Mouse (Mus musculus) liver, adult 2 months (tissue): Measurements from ENCODE around the gene Gjb1. TPM values are rescaled to one million over a fixed set of nuclear protein-coding genes. Genes with fewer than 3 reads are reported as not detected.
A peak's percentile ranks its signal among the peaks of the same experiment; 100 is the strongest.

Source experiments
- DNase-seq: peaks from one replicate; pipeline ENCODE4 v3.0.0-alpha.2; 2011; ENCODE audit warnings: low read depth, low spot score; ENCODE audit errors: extremely low read depth
- H3K27ac ChIP-seq: fragments of 200-500 bp; replicated peaks from 2 replicates; pipeline ENCODE4 v1.5.1; 2012; ENCODE audit warnings: low read depth, mild to moderate bottlenecking, control low read depth, inconsistent platforms, low read length; ENCODE audit not compliant: insufficient read depth
- H3K27me3 ChIP-seq: fragments of 200-500 bp; 2 replicates; pipeline ENCODE4 v1.6.1; 2012; ENCODE audit warnings: mild to moderate bottlenecking, moderate library complexity, low read length, inconsistent platforms; ENCODE audit not compliant: control insufficient read depth, insufficient read depth
- H3K36me3 ChIP-seq: fragments of 200-500 bp; 2 replicates; pipeline ENCODE4 v1.6.1; 2012; ENCODE audit warnings: low read length, inconsistent platforms; ENCODE audit not compliant: control insufficient read depth, insufficient read depth
- H3K4me1 ChIP-seq: fragments of 200-500 bp; 2 replicates; pipeline ENCODE4 v1.6.1; 2011; ENCODE audit warnings: low read length; ENCODE audit not compliant: control insufficient read depth, insufficient read depth
- H3K4me3 ChIP-seq: fragments of 200-500 bp; 2 replicates; pipeline ENCODE4 v1.5.1; 2011; ENCODE audit warnings: low read depth, mild to moderate bottlenecking, control low read depth, low read length, moderate library complexity; ENCODE audit not compliant: insufficient read depth
- H3K79me2 ChIP-seq: fragments of 200-500 bp; 2 replicates; pipeline ENCODE4 v1.6.1; 2012; ENCODE audit warnings: inconsistent platforms, mild to moderate bottlenecking, low read length, moderate library complexity; ENCODE audit not compliant: control insufficient read depth, insufficient read depth
- H3K9ac ChIP-seq: fragments of 200-500 bp; 2 replicates; pipeline ENCODE4 v1.6.1; 2012; ENCODE audit warnings: low read depth, mild to moderate bottlenecking, control low read depth, inconsistent platforms, low read length
- CTCF ChIP-seq: fragments of 200-500 bp; IDR thresholded peaks from 2 replicates; pipeline ENCODE4 v1.5.1; 2011; ENCODE audit warnings: low read depth, low read length, control low read depth
- POLR2A ChIP-seq: fragments of 200-500 bp; IDR thresholded peaks from 2 replicates; pipeline ENCODE4 v1.6.1; 2011; ENCODE audit warnings: low read length, control low read depth; ENCODE audit not compliant: insufficient read depth; ENCODE audit errors: extremely low read depth
- WGBS: fragments of 180-500 bp; shearing (Covaris S2); methylation state at CpG from one replicate; pipeline ENCODE4 v1.1.7; 2018; 5-methylcytosine and 5-hydroxymethylcytosine counted together
- polyA plus RNA-seq: library from polyadenylated mRNA; depleted of rRNA; stranded (reverse); fragments of >200 nt; gene quantifications from 2 replicates; pipeline ENCODE4 v1.2.3, GENCODE M21; 2012
- total RNA-seq: library from RNA; depleted of rRNA; stranded (reverse); fragments of >200 nt; gene quantifications from 2 replicates; pipeline ENCODE4 v1.2.3, GENCODE M21; 2014

Gjb1 gene
- total and polyA plus RNA-seq, 2 experiments: 656 to 1,804 TPM

DNA sequence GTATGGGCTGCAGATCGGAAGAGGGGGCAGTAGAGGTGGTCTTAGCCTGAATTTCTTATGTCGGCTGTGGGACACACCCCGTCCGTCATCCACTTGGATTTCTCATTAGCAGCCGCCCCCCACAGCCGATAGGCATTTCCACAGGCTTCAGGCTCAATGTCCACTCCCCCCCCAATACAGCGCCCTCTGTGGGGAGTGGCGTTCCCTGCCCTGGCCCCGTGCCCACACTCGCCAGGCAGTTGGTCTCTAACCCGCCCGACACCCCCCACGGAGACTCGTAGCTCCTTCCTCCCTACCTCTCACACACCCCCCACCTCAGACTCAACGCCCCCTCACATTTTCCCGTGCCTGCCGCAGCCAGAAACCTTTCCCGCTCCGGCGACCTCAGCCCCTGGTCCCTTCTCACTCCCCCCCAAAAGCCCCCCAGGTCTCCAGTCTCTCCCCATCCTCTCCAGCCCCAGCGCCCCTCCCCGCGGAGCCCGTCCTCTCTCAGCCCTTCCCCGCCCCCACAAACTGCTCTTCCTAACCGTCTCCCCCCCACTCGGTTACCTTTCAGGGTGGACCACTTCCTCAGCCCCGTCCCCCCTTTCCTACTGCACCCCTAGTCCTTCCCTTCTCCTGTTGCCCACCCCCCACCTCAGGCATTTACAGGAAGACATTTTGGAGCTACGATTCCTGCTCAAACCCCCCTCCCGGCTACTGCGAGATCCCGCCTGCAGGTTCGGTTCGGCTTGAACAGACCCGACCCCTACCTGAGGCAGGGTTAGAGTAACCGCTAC lies 43.0 kb downstream of the Gjb1 start:
- TF ChIP-seq CTCF: peak; percentile 53
- no peak for TF ChIP-seq POLR2A
- Histone ChIP-seq H3K36me3 (no peaks in the 10 kb centered on the region), H3K4me1 (no peaks in the 10 kb centered on the region), H3K27ac (peak overlapping the region; percentile 64), H3K9ac (peak overlapping the region; percentile 98), H3K4me3 (peak overlapping the region; percentile 99), H3K27me3 (no peaks in the 10 kb centered on the region), H3K79me2 (no peaks in the 10 kb centered on the region)
- DNase-seq: no peak
- 2% methylated on average over 29 of the region's 36 CpGs for WGBS

DNA sequence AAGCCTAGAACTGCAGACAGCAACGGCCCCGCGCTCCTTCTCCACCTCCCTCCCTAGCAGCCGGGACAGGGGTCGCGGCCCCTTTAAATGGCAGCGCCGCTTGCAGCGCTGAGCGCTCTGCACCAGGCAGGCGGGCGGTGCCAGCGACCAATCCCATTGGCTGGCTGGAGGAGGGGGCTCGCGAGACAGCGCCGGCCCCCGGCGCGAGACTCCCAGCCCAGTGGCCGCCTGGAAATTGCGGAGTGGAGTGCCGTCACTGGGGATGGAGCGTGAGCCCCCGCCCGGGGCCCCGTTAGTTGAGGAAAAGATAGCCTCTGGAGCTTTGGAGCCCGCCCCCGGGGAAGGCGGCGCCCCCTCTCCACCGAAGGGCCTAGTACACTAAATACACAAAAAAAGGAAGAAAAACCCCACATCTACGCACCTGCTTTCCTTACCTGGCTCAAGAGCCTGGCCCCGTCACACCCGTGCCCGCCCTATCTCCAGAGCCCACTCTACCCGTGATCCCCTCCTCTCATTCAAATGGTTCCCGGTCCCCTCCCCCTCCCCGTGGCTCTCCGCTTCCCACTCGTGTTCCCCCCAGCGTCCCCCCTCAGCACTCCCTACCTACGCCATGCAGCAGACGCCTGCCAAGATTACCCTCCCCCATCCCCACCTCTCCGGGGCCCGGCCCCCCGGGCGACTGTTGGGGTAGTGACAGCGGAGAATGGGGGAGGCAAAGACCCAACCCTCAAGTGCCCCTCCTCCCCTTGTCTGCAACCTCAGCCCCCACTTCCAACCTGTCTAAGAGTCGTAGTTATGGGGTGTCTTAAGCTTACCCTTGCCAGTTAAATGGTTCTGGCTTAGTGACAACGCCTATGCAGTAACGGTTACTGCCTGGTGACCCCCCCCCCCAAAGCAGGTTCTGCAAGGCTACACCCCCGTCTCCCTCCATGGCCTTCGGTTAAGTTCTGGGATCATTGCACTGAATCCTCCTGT lies 43.8 kb downstream of the Gjb1 start:
- Histone ChIP-seq H3K4me3 (peak overlapping the region; percentile 99), H3K27ac (peak overlapping the region; percentile 64), H3K79me2 (no peaks in the 10 kb centered on the region), H3K36me3 (no peaks in the 10 kb centered on the region), H3K4me1 (no peaks in the 10 kb centered on the region), H3K27me3 (no peaks in the 10 kb centered on the region), H3K9ac (peak overlapping the region; percentile 98)
- peak; percentile 58 for DNase-seq
- TF ChIP-seq CTCF: no peak
- TF ChIP-seq POLR2A: 0 out of 2 replicates have a peak, but pooled peaks have one; percentile 37
- whole genome bisulfite sequencing: 2% methylated on average over 52 of the region's 54 CpGs

DNA sequence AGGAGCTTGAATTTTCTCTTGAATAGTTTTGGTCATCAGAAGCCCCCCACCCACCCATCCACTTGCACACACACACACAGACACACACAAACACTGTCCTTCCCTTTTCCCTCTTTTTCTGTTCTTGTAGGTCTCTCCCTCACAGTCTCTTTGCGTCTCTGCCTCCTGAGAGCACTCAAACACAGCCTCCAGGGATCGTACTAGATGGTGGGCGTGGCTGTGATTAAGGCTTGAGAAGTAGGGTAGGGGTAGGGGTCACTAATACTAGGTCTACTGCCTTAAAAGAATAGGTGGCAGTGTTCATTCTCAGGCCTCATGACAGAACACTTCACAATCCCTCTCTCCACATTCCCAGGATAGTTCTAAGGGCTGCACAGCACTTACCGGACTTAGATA lies 44.5 kb downstream of the Gjb1 start, which contains the start of gene Zmym3:
Gene Zmym3 (minus strand): TSS at position 150 of the 396 bp plus-strand sequence.
- no peaks in the 10 kb centered on the region for H3K27me3 ChIP-seq
- H3K4me1 ChIP-seq: no peaks in the 10 kb centered on the region
- WGBS: 62% methylated on average over 4 of the region's 4 CpGs
- H3K36me3 ChIP-seq: no peaks in the 10 kb centered on the region
- peak within 1 kb of the TSS; percentile 79 for H3K9ac ChIP-seq
- H3K79me2 ChIP-seq: no peaks in the 10 kb centered on the region
- no peak for DNase-seq
- H3K27ac ChIP-seq: peak within 1 kb of the TSS; percentile 50; the same call in 1 of the 2 replicates
- TF ChIP-seq CTCF: no peak
- TF ChIP-seq POLR2A: no peak
- peak within 1 kb of the TSS; percentile 99 for H3K4me3 ChIP-seq

DNA sequence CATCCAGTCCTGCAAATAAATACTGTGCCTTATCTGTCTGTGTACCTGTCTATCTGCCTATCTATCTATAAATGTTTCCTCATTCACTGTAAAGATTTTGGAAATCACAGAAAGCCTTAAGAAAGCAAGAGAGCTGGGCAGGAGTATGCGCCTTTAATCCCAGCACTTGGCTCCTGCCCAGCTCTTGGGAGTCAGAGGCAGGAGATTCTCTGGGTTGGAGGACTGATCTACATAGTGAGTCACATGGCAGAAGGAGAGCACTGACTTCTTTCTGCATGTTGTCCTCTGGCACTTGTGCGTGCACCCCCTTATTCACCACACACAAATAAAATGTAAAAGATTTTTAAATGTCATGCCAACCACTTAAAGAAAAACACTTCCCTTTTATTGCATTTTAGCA lies 47.3 kb downstream of the Gjb1 start:
- Histone ChIP-seq H3K36me3 (no peaks in the 10 kb centered on the region), H3K4me3 (no peak overlapping the region), H3K27me3 (no peaks in the 10 kb centered on the region), H3K79me2 (no peaks in the 10 kb centered on the region), H3K9ac (no peak overlapping the region), H3K27ac (no peak overlapping the region), H3K4me1 (no peaks in the 10 kb centered on the region; the same call in 1 of the 2 replicates)
- no peak for TF ChIP-seq CTCF
- no peak for TF ChIP-seq POLR2A
- no peak for DNase-seq
- 83% methylated on average over 2 of the region's 2 CpGs for WGBS

DNA sequence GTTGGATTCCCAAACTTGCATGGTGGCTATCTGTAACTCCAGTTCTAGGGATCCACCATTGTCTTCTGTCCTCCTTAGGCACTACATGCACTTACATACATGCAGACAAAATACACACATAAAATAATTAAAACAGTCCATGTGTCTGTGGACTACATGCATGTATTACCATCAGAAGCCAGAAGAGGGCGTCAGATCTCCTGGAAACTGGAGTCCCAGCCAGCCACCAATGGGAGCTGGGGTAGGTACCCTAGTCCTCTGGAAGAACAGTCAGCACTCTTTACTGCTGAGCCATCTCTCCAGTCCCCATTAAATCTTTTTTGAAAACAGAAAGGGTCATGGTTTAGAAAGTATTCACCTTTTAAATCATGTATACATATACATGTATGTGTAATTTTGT lies 51.6 kb downstream of the Gjb1 start:
- H3K4me3 ChIP-seq: no peak overlapping the region
- no peaks in the 10 kb centered on the region; the same call in 1 of the 2 replicates for H3K4me1 ChIP-seq
- TF ChIP-seq CTCF: peak; percentile 51
- no peak for TF ChIP-seq POLR2A
- H3K27me3 ChIP-seq: no peaks in the 10 kb centered on the region
- no peak overlapping the region for H3K9ac ChIP-seq
- H3K27ac ChIP-seq: no peak overlapping the region
- no peaks in the 10 kb centered on the region; the same call in 1 of the 2 replicates for H3K79me2 ChIP-seq
- no peaks in the 10 kb centered on the region for H3K36me3 ChIP-seq
- DNase-seq: peak; percentile 15
- 21% methylated on average over 1 of the region's 1 CpGs for WGBS
